ENCODE assay signal across 13 mouse cellular contexts in genomic region chr8:95738596-95738995, GRCm38 (mm10). TPM values are rescaled to one million over a fixed set of nuclear protein-coding genes. Genes with fewer than 3 reads are reported as not detected.
DNase-seq lines count a peak whose midpoint lies in the region; ATAC-seq and TF ChIP-seq lines count a peak whose summit lies in the region.
"Had no signal": no experiment of that assay in that cellular context is flagged by ENCODE, and none has a peak within 500 bp of the region (broad histone marks: within the 10 kb centered on the region; RNA-seq: fewer than 3 reads in every experiment).

No protein-coding gene starts in this region.

- H3K4me3 ChIP-seq in forebrain, postnatal 0 days (ENCODE audit: low read depth, low read length), result no peak overlapping the region
- H3K4me3 ChIP-seq in forebrain, embryonic 11.5 days (ENCODE audit: low read depth, low read length), result no peak overlapping the region
- H3K4me3 ChIP-seq in layer of hippocampus, adult 2 months, result no peak overlapping the region

- H3K36me3 ChIP-seq in forebrain, postnatal 0 days (ENCODE audit: insufficient read depth), result peaks cover 79% of the 10 kb centered on the region
- peaks cover 26% of the 10 kb centered on the region for H3K36me3 ChIP-seq in forebrain, embryonic 11.5 days (ENCODE audit: control insufficient read depth, insufficient read depth, low read length)

- 69% methylated on average over 7 of the region's 7 CpGs for WGBS in forebrain, postnatal 0 days
- WGBS in forebrain, embryonic 11.5 days, result 87% methylated on average over 7 of the region's 7 CpGs

- TF ChIP-seq POLR2A in brain, embryonic 14.5 days (IDR thresholded peaks at IDR 0.05; ENCODE audit: borderline replicate concordance, extremely low read depth, insufficient read depth, insufficient read length, poor library complexity, severe bottlenecking), result no peak

- no peaks in the 10 kb centered on the region for H3K4me1 ChIP-seq in forebrain, postnatal 0 days (ENCODE audit: insufficient read depth)
- no peaks in the 10 kb centered on the region for H3K4me1 ChIP-seq in forebrain, embryonic 11.5 days (replicated peaks; ENCODE audit: control insufficient read depth, insufficient read depth, low read length)

- ATAC-seq in forebrain, postnatal 0 days, result peak; percentile 72
- ATAC-seq in forebrain, embryonic 11.5 days (replicated peaks; ENCODE audit: low FRiP score), result no peak
- ATAC-seq: activated CD4-positive, CD25-positive, alpha-beta regulatory T cell, adult 4 months had no signal

- H3K9ac ChIP-seq in forebrain, postnatal 0 days, result no peak overlapping the region
- no peak overlapping the region for H3K9ac ChIP-seq in forebrain, embryonic 11.5 days (ENCODE audit: low read length)

- no peaks in the 10 kb centered on the region for H3K9me3 ChIP-seq in forebrain, postnatal 0 days (ENCODE audit: low read length)
- no peaks in the 10 kb centered on the region for H3K9me3 ChIP-seq in forebrain, embryonic 11.5 days (ENCODE audit: control insufficient read depth, low read length)

- TF ChIP-seq CTCF in forebrain, postnatal 0 days (IDR thresholded peaks at IDR 0.05; ENCODE audit: low read depth), result peak; percentile 61
- peak; percentile 79 for TF ChIP-seq CTCF in layer of hippocampus, adult 2 months (conservative IDR thresholded peaks at IDR 0.05)
- TF ChIP-seq CTCF in brain, embryonic 14.5 days (IDR thresholded peaks at IDR 0.05; ENCODE audit: borderline replicate concordance, extremely low read depth, insufficient read depth, insufficient read length), result peak; percentile 44; the same call in 1 of the 2 replicates

- peak; percentile 59 for DNase-seq in forebrain, postnatal 0 days
- DNase-seq in forebrain, embryonic 11.5 days (ENCODE audit: low spot score), result no peak
- peak in 1 of 2 experiments; percentile 43 for DNase-seq in layer of hippocampus, adult 2 months (ENCODE audit: low spot score in 2 of 2)
- DNase-seq in layer of hippocampus, adult 9-10 months (ENCODE audit: low spot score), result no peak
- peak; percentile 22 for DNase-seq in A20 (ENCODE audit: low read depth, low spot score)
- peak; percentile 51 for DNase-seq in brain, embryonic 14.5 days (ENCODE audit: low read depth)
- no peak for DNase-seq in cerebellum, adult 9-10 months
- DNase-seq in spleen, postnatal 4 days (ENCODE audit: low spot score in 2 of 2), result no peak
- DNase-seq: gastrocnemius, postnatal 10 days; heart, postnatal 4 days; kidney, postnatal 25 days had no signal

- H3K27me3 ChIP-seq in forebrain, postnatal 0 days (ENCODE audit: insufficient read depth, low read length), result no peaks in the 10 kb centered on the region
- no peaks in the 10 kb centered on the region for H3K27me3 ChIP-seq in forebrain, embryonic 11.5 days (ENCODE audit: control insufficient read depth, insufficient read depth, low read length)

- no peak overlapping the region for H3K27ac ChIP-seq in forebrain, postnatal 0 days (ENCODE audit: low read depth, low read length)
- H3K27ac ChIP-seq in forebrain, embryonic 11.5 days (ENCODE audit: low read depth, low read length), result no peak overlapping the region
- no peak overlapping the region for H3K27ac ChIP-seq in layer of hippocampus, adult 2 months
- H3K27ac ChIP-seq: macrophage had no signal

- H3K4me2 ChIP-seq in forebrain, postnatal 0 days (ENCODE audit: low read depth), result no peak overlapping the region
- H3K4me2 ChIP-seq in forebrain, embryonic 11.5 days (ENCODE audit: low read depth, low read length, severe bottlenecking), result no peak overlapping the region

RNA-seq across cellular contexts. Expression of gene Setd6, which starts 22.9 kb away (rescaled TPM):
- 24.9 and 29.8 TPM in 2 replicates for total RNA-seq in forebrain, postnatal 0 days (2014; rRNA removed)
- 37.1 and 40.0 TPM in 2 replicates for polyA plus RNA-seq in forebrain, postnatal 0 days (2015; fragmentation: Nextera tagmentation; extraction: Ambion mirVana)
- polyA plus RNA-seq in forebrain, embryonic 11.5 days (2014; fragmentation: Nextera tagmentation; extraction: Ambion mirVana), result 27.5 and 30.0 TPM in 2 replicates
- total RNA-seq in layer of hippocampus, adult 2 months (2021), result 10 to 100 TPM; 16.4 to 21.9 TPM
- 24.9 and 25.0 TPM in 2 replicates for polyA plus RNA-seq in brain, embryonic 14.5 days (2012; rRNA removed)

Comparison
In these comparisons a context has a peak if more than half of its experiments do, and no peak if none do; other contexts are left out.
1. DNase-seq: peak in forebrain, postnatal 0 days (single experiment), A20 (single experiment) and brain, embryonic 14.5 days (single experiment); none in forebrain, embryonic 11.5 days (single experiment), layer of hippocampus, adult 9-10 months (single experiment), cerebellum, adult 9-10 months (single experiment) and spleen, postnatal 4 days (0 of 2).
2. Peak in every context shown above with its lines, with median percentiles within 50 percentile points of each other: CTCF ChIP-seq.